Mouse (Mus musculus) kidney, adult 18-20 months (tissue): ENCODE measurements around the gene Phactr4.
A peak's percentile ranks its signal among the peaks of the same experiment; 100 is the strongest.

Experiments used
- DNase-seq: peaks from one replicate; pipeline ENCODE4 v3.0.0; 2021

Phactr4 gene

DNA sequence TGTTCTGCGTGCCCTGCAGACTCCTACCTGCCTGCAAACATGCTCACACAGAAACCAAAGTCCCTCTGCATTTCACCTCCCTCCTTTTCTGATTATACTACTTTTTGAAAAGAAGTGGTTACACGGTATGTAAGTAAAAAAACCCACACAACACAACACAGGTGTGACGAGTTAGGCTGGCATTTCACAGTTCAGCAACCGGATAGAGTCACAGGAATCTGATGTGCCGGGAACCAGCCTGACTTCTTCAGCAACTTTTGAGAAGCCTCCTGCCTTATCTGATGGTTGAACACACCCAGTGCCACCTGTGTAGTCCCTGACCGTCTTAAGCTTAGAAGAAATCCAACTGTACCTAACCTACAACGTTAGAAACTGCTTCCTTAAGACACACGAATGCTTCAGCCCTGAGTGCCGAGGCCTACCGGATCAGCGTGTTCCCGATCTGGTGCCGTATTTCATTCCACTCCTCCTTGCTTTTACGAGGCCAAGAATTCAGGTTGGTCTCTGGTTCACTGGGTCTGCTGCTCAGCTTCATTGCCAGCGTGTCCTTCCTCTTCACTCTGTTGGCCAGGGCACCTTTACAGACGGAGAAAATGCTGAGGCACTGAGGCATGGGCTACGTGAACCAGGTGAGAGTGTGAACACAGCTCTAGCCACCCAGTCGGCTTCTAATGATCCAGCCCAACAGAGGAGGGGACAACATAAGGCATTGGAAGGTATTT lies 54.6 kb downstream of the Phactr4 start:
- DNase-seq, result no peak

GRCm38 (mm10) chr4:132365450-132366060 lies 56.7 kb downstream of the Phactr4 start:
- no peak for DNase-seq

DNA sequence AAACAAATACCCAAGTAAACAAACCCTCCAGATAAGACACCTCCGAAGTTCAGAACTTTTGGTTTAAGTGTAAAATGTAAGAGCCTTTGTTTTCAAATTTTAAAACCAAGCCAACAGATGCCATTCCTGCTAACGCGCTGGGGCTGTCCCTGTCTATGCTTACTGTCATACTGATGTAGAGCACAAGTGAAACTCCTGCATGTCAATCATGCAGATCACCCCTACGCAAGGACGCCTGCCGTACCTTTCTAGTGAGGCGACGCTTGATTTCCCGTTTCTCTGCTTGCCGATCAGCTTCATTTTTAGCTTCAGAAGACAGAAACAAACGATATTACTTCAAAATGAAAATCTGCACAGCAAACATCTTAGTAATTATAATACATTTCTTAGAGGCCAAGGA lies 58.8 kb downstream of the Phactr4 start:
- no peak for DNase-seq

GRCm38 (mm10) chr4:132359510-132359909 lies 62.8 kb downstream of the Phactr4 start:
- DNase-seq, result no peak

DNA sequence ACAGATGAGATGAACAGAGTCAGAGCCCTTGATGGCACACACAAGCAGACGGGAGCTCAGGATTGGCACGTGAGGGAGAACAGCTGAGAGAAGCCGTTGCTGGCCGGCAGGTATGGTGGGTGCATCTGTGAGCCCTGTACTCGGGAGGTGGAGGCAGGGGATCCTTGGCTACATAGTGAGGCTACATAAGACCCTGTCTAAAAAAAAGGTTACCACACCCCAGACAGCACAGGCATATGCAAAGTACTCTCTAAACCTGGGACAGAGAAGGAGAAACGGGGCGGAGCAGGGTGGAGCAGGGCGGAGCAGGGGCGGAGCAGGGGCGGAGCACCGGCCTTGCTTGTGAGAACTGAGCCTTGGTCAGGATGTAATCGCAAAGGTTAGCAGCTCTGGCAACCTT lies 66.1 kb downstream of the Phactr4 start:
- peak; percentile 63 for DNase-seq

GRCm38 (mm10) chr4:132355403-132355802 lies 66.9 kb downstream of the Phactr4 start:
- no peak for DNase-seq

GRCm38 (mm10) chr4:132354571-132354970 lies 67.7 kb downstream of the Phactr4 start:
- DNase-seq, result peak; percentile 58

DNA sequence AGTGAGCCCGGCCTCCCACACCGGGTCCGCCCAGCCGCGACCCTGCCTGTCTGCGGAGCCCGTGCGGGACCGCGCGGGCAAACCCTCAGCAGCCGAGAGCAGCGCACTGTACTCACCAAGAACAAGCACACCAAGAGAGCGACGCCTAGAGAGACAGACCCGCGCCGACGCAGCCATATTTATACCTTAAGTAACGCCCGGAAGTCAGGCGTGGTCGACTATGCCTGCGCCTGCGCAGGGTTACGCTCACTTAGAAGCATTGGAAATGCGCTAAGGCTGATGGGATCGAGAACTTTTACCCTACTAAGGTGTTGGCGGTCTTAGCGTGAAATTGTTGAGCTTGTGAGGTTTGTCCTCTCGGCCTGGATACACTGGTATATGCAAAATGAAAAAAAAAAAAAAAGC lies 68.8 kb downstream of the Phactr4 start, which contains the start of gene Rcc1:
Gene Rcc1, minus strand, starts transcription at position 125 of the 405 bp plus-strand sequence.
- peak; percentile 96 for DNase-seq

- DNase-seq, result peak; percentile 40
Observed at GRCm38 (mm10) chr4:132352739-132353138, 69.5 kb downstream of the Phactr4 start.

DNA sequence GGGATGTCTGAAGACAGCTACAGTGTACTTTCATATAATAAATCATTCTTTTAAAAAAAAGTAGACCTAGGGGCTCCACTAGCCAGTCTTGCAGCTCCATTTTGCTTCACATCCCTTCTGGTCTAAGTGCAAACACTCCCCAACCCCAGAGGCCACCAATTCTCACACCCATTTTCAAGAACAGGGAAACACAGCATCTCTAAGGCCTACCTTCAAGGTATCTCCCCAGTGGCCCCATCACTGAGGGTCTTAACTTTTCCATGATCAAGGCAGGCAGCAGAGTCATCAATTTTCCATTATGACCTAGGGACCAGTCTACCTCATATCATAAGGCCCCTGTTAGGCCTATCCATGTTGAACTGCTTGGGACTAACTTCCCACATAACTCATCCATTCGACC lies 70.9 kb downstream of the Phactr4 start:
- DNase-seq, result no peak

DNA sequence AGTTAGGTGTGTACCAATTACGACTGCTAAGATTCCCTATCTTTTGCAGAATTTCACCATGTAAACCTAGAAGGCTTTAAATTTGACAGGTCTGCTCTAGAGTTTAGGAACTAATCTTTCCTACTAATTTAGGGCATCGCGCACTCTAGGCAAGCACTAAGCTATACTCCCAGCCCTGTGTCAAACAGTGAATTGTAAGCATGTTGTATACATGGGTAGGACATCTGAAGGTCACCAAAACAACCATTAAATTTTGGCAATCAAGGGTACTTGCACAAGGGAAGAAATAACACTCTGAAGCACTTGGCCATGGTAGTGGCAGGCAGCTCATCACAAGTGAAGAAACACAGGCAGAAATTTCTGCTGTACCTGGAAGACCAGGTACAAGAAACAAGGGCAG lies 71.4 kb downstream of the Phactr4 start:
- no peak for DNase-seq

- DNase-seq, result no peak
Observed at GRCm38 (mm10) chr4:132350123-132350740, 72.1 kb downstream of the Phactr4 start.

- no peak for DNase-seq
Observed at GRCm38 (mm10) chr4:132349495-132350122, 72.7 kb downstream of the Phactr4 start.

DNA sequence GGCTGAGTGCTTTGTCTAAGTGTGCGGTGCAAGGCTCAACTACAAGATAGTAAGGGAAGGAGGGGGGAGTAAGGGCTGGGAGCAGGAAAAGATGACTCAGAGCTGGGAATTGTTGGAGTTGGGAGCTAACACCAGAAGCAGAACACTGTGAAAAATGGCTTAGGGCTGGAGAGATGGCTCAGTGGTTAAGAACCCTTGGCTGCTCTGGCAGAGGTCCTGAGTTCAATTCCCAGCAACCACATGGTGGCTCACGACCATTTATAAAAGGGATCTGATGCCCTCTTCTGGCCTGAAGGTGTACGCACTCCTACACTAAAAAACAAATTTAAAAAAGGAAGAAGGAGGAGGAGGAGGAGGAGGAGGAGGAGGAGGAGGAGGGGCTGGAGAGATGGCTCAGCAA lies 75.6 kb downstream of the Phactr4 start:
- DNase-seq, result no peak

GRCm38 (mm10) chr4:132346261-132346660 lies 76.0 kb downstream of the Phactr4 start:
- DNase-seq, result peak; percentile 31

- peak; percentile 15 for DNase-seq
Observed at GRCm38 (mm10) chr4:132345843-132346212, 76.5 kb downstream of the Phactr4 start.

DNA sequence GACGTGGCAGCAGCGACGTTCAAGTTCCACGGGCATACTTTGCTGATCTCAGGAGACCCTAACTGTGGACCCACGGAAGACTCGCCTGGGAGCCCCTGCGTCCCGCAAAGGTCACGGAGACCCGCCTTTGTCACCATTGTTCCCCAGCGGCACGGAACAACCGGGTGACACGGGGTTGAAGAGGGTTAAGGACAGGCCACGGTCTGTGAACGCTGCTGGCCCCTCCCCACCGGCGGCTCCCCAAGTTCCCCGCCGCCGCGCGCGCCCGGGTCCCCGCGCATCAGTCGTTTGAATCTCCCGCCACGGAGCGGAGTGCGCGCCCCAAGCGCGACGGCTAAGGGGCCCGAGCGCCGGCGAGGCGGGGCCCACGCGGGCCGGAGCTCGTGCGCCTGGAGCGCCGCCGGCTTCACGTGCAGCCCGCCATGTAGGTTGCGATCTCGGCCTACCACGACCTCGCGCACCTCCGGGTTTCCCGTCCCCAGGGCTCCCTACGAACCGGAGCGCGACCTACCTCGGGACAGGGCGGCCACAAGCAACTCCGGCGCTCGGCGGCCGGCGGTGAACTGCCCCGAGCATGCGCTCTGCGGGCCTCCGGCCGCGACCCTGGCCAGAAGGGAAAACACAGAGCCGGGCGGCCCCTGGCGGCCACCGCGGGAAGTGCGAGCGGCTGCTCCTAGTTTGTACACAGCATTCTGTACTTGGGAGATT lies 77.0 kb downstream of the Phactr4 start:
- DNase-seq, result peak; percentile 99

DNA sequence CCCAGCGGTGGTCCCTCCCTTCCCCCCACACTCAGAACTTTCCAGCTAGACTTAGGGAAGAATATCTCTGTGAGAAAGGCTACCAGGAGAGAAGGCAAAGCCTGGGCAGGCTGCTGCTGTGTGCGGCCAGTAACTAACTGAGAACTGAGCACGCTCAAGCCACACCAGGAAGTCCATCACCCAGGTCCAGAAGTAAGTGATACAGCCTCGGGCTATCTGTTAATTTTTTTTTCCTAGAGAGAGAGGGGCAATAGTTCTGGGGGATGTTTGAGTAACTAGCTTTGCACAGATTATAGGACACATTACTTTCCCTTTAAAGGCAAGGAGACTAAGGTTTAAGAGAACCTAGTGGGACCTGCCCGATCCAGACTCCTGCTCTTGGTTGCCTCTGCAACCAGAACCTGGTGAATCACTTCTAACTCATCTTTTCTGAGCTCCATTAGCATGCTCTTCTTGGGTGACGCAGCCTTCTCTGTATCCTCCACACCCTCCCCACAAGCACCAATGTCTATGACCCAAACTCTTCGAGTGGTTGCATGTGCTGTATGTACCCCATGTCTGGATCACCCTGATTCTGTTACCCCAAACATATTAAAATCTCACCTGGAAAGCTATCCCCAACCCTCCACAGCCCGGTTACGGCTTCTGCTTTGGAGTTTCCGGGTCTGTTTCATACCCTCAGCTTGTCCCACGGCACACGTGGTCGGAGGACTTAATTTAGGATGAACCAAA lies 77.7 kb downstream of the Phactr4 start:
- DNase-seq, result no peak

DNA sequence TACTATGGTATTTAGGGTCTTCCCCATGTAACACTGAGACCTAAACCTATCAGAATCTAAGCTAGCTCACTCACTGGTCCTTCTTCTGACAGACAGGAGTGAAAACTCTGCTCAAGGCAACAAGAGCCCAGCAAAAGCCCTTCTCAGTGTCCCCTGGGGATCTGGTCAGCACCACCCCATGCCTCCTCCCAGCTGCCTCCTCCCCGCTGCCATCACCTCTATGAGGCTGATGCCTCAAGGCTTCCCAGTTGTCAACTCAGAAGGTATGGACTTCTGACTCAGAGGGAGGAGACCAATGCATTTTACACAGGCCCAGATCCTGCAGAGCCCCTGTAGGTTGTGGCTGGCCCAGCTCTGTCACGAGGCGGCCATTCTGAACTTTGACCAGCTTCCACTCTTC lies 80.8 kb downstream of the Phactr4 start:
- DNase-seq, result no peak

DNA sequence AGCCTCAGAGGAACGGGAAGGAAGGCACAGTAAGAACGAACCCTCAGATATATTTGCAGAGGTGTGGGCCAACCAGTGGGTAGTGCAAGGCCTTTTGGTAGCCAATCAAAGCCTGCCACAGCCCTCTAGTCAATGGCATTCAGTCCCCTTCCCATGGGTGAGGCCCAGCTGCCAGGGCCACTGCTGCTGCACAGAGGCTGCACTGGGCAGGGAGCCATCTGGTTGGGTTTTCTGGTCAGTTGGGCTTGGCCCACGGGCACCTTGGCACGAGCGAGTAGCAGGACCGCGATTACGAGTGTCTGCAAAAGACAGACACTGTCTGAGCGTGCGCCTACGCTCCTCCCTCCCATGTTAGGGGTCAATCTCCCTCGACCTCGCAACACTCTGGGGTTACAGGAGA lies 83.3 kb downstream of the Phactr4 start:
- DNase-seq, result peak; percentile 76

DNA sequence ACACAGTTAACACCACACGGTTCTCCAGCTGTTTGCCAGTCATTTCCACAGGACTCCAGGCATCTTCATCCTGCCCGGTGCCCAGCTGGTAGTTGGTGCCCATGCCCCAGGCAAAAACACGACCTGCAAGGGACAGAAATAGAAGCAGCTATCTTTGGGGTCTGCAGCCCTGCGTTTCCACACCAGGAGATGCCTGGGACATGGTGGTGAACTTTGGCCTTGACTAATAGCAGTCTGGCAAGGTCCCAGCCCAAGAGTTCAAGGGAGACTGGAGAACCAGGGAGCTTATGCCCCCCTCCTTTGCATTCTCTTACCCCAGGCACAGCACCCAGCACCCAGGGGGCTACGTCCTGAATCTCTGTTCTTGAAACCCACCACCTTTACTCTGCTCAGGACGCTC lies 89.4 kb downstream of the Phactr4 start:
- peak; percentile 48 for DNase-seq

DNA sequence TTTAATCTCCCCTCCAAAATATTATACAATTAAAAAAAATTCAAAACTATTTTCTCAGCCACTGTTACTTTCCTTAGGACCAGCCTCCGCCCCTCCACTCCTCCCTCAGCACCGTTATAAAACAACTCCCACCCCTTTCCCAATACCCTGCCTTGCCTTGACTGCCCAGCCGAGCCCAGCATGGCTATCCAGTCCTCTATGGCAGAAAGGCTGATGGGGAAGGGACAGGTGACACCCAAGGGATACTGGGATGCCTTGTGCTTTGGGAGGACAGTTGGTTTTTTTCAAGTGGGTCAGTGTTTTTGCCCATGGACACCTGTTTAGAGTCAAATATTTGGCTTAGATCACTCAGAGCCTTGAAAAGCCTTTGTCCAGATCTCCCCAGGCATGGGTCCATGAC lies 90.3 kb downstream of the Phactr4 start:
- DNase-seq, result no peak
